Mouse (Mus musculus) midbrain, embryonic 14.5 days (tissue): ENCODE data around the gene Rhebl1. TPM values are rescaled to one million over a fixed set of nuclear protein-coding genes. Genes with fewer than 3 reads are reported as not detected.

ENCODE experiments used
- ATAC-seq: fragments of 200-750 bp; cut with Nextera tagmentation; 2 replicates; pipeline ENCODE4 v1.8.0; 2017; ENCODE audit warnings: moderate number of reproducible peaks, moderate library complexity; ENCODE audit not compliant: low FRiP score, low TSS enrichment
- DNase-seq: peaks from one replicate; pipeline ENCODE4 v3.0.0-alpha.2; 2015
- H3K27ac ChIP-seq: fragments of 300-500 bp; sonication (generic); replicated peaks from 2 replicates; pipeline ENCODE4 v1.5.1; 2014; ENCODE audit warnings: mild to moderate bottlenecking, low read depth, low read length, moderate library complexity
- H3K27me3 ChIP-seq: fragments of 300-500 bp; sonication (generic); 2 replicates; pipeline ENCODE4 v1.6.1; 2014; ENCODE audit warnings: low read length, control low read depth, mixed read lengths; ENCODE audit not compliant: control insufficient read depth, insufficient read depth
- H3K36me3 ChIP-seq: fragments of 300-500 bp; sonication (generic); 2 replicates; pipeline ENCODE4 v1.6.1; 2014; ENCODE audit warnings: low read length, control low read depth; ENCODE audit not compliant: control insufficient read depth, insufficient read depth
- H3K4me1 ChIP-seq: fragments of 300-500 bp; sonication (generic); 2 replicates; pipeline ENCODE4 v1.6.1; 2014; ENCODE audit warnings: mild to moderate bottlenecking, antibody characterized with exemption, low read length, control low read depth; ENCODE audit not compliant: control insufficient read depth, insufficient read depth
- H3K4me2 ChIP-seq: fragments of 300-500 bp; sonication (generic); 2 replicates; pipeline ENCODE4 v1.6.1; 2014; ENCODE audit warnings: mild to moderate bottlenecking, low read length, moderate library complexity
- H3K4me3 ChIP-seq: fragments of 300-500 bp; sonication (generic); replicated peaks from 2 replicates; pipeline ENCODE4 v1.5.1; 2014; ENCODE audit warnings: low read depth, low read length
- H3K9ac ChIP-seq: fragments of 300-500 bp; sonication (generic); replicated peaks from 2 replicates; pipeline ENCODE4 v1.6.1; 2014; ENCODE audit warnings: mild to moderate bottlenecking, low read length, moderate library complexity
- H3K9me3 ChIP-seq: fragments of 300-500 bp; sonication (generic); 2 replicates; pipeline ENCODE4 v1.6.1; 2016; ENCODE audit warnings: low read length, control low read depth, mixed read lengths; ENCODE audit not compliant: control insufficient read depth
- WGBS: fragments of 180-500 bp; shearing (Covaris S2); extraction: QIAGEN DNeasy Blood & Tissue Kit; methylation state at CpG from one replicate; pipeline ENCODE4 v1.1.7; 2014; 5-methylcytosine and 5-hydroxymethylcytosine counted together
- polyA plus RNA-seq: library from polyadenylated mRNA; unstranded; fragments of >200 nt; fragmentation: Nextera tagmentation; extraction: Ambion mirVana; gene quantifications from 2 replicates; pipeline ENCODE4 v1.2.1, GENCODE M21; 2014

The Rhebl1 gene
- polyA plus RNA-seq, 1 experiment from 2014 or later: 23.7 TPM

DNA sequence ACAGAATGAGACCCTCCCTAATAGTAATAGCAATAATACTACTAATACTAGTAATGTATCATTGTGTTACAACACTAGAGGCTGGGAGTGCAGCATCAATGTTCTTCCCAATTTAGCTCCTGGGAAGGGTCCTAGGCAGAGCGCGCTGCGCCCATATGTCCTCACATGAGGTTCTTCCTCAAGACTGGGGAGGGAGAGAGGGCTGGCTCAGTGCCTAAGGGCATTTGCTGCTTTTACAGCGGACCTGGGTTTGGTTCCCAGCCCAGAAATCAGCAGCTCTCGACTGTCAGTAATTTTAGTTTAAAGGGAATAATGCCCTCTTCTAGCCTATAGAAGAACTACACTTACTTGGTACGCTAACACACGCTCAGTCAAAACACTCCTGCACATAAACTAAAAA is 6.8 kb downstream of the Rhebl1 start:
- Histone ChIP-seq H3K4me2 (no peak overlapping the region), H3K27ac (no peak overlapping the region), H3K4me1 (no peaks in the 10 kb centered on the region), H3K36me3 (no peaks in the 10 kb centered on the region), H3K4me3 (no peak overlapping the region), H3K9ac (no peak overlapping the region), H3K27me3 (peaks cover 2% of the 10 kb centered on the region; the same call in 1 of the 2 replicates), H3K9me3 (no peaks in the 10 kb centered on the region)
- WGBS: 89% methylated on average over 7 of the region's 7 CpGs
- ATAC-seq: no peak
- DNase-seq: no peak

DNA sequence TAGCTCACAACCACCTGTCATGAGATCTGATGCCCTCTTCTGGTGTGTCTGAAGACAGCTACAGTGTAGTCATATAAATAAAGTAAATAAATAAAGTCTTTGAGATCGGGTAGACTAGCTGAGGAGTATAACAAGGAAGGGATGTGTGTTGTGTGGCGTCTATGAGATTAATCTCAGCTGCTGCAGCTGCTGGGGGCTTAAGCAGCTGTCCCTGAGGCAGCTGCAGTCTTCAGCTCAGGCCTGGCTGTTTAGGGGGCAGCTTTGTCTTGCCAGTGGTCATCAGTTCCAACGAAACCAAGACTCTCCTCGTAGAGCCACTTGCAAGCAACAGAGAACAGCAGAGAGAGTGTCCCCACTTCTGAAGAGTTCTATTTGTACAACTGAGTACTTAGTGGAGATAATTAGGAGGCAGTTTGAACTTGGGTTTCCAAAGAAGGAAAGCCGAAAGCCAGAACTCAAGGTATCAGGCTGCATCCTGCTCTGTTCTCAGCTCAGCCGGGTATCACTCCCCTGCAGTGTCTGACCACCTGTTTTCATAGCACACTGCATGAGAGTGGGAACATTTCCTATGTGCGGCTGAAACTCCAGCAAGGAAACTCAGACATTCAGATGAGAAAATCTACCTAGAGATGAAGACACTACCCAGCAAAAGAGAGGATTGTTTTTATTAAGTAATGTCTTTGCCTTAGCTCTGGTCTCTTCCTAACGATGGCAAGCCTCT is 7.5 kb downstream of the Rhebl1 start:
- WGBS: 62% methylated on average over 8 of the region's 8 CpGs
- H3K36me3 ChIP-seq: no peaks in the 10 kb centered on the region
- H3K9ac ChIP-seq: no peak overlapping the region
- H3K9me3 ChIP-seq: no peaks in the 10 kb centered on the region
- no peak overlapping the region for H3K27ac ChIP-seq
- ATAC-seq: no peak
- no peak for DNase-seq
- H3K4me1 ChIP-seq: 0 out of 2 replicates have a peak, but pooled peaks cover under 1% of the 10 kb centered on the region
- H3K4me3 ChIP-seq: no peak overlapping the region
- no peak overlapping the region for H3K4me2 ChIP-seq
- H3K27me3 ChIP-seq: no peaks in the 10 kb centered on the region

DNA sequence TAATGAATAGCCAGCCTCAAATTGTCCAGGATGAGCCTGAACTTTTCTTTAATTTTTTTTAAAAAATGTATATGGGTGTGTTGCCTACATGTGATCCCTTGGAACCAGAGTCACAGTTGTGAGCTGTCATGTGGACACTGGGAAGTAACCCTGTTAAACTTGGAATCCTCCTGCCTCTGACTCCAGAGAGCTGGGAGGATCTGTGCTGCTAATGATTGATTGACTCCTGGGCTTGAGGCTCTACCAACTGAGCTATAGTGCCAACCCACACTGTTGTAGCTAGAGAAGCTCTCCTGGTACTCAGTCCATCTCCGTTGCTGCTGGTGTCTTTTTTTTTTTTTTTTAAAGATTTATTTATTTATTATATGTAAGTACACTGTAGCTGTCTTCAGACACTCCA is 10.2 kb downstream of the Rhebl1 start:
- ATAC-seq (no peak), DNase-seq (no peak)
- Histone ChIP-seq H3K27ac (no peak overlapping the region), H3K9ac (no peak overlapping the region), H3K27me3 (no peaks in the 10 kb centered on the region), H3K4me1 (peaks cover 11% of the 10 kb centered on the region), H3K9me3 (no peaks in the 10 kb centered on the region), H3K4me3 (no peak overlapping the region), H3K4me2 (no peak overlapping the region), H3K36me3 (no peaks in the 10 kb centered on the region)
- 81% methylated on average over 1 of the region's 1 CpGs for WGBS

DNA sequence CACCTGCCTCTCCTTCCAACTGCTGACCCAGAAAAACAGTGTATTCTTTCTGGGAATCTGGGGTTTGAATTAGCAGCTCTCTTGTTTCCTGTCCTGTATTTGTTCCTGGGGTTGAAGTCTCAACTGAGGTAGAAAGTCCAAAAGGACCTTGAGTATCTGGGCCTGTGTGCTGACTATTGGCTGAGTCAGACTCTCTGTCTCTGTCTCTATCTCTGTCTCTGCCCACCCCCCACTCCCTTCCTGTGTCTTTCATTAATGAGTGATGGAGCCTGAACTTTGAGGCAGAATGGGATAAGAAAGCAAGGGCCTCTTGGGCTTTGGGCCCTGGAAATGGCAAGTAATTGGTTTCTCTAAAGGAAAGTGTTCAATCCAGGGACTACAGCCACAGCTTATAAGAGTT is 10.7 kb downstream of the Rhebl1 start:
- H3K27ac ChIP-seq: no peak overlapping the region
- DNase-seq (no peak), ATAC-seq (no peak)
- H3K27me3 ChIP-seq: no peaks in the 10 kb centered on the region
- no peaks in the 10 kb centered on the region for H3K9me3 ChIP-seq
- H3K9ac ChIP-seq: no peak overlapping the region
- H3K4me1 ChIP-seq: peaks cover 11% of the 10 kb centered on the region
- no peaks in the 10 kb centered on the region for H3K36me3 ChIP-seq
- no peak overlapping the region for H3K4me2 ChIP-seq
- no peak overlapping the region for H3K4me3 ChIP-seq

DNA sequence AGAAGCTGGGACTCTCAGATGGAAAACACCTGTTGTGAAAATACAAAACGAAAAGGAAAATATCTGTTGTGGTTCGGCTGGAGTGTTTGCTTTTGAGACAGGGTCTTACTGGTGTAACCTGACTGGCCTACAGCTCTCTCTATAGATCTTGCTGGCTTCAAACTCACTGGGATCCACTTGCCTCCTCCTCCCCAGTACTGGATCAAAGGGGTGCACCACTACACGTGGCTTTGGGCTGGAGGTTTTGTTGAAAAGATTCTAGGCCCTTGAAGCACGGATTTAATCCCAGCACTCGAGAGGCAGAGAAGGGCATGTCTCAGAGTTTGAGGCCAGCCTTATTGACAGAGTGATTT is 12.7 kb downstream of the Rhebl1 start:
- H3K36me3 ChIP-seq: peaks cover 4% of the 10 kb centered on the region
- peak overlapping the region; percentile 63; the same call in 1 of the 2 replicates for H3K4me3 ChIP-seq
- peak overlapping the region; percentile 80 for H3K27ac ChIP-seq
- peak; percentile 43 for ATAC-seq
- H3K4me2 ChIP-seq: peak overlapping the region; percentile 75
- 4% methylated on average over 5 of the region's 5 CpGs for WGBS
- no peaks in the 10 kb centered on the region for H3K9me3 ChIP-seq
- DNase-seq: no peak
- peaks cover 11% of the 10 kb centered on the region for H3K4me1 ChIP-seq
- no peaks in the 10 kb centered on the region for H3K27me3 ChIP-seq
- H3K9ac ChIP-seq: no peak overlapping the region

DNA sequence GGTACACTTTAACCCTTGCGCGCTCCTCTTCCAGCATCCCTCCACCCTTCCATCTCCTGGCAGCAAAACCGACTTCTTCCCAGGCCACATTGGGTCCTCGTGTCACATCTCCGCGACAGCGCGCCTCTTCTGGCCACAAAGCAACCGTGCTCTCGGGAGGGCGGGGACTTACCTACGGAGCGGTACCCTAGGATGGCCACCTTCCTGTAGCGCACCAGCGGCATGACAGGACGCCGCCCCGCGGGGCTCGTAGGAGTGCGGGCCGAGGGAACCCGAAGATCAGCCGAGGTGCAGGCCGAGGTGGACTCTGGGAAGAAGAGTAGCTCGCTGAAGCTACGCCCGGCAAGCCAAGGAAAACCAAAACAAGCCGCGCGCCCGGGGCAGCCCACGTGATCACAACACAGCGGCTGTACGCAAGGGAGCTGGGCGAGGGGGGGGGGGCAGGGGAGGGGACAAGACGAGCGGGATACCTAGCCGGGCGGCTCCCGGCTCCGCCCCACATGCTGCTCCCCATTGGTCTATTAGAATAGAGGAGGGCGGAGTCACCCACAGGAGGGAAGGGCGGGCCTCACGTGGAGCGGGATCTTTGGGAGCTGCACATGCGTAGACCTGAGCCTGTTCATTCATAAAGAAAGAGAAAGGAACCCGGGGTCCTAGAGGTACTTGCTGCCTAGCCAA is 13.2 kb downstream of the Rhebl1 start:
- H3K27me3 ChIP-seq: no peaks in the 10 kb centered on the region
- peaks cover 4% of the 10 kb centered on the region for H3K36me3 ChIP-seq
- H3K4me3 ChIP-seq: peak overlapping the region; percentile 63
- H3K9ac ChIP-seq: peak overlapping the region; percentile 61
- H3K4me1 ChIP-seq: peaks cover 11% of the 10 kb centered on the region
- ATAC-seq (peak; percentile 97), DNase-seq (peak; percentile 97)
- peak overlapping the region; percentile 80 for H3K27ac ChIP-seq
- WGBS: under 1% methylated on average over 48 of the region's 48 CpGs
- H3K9me3 ChIP-seq: no peaks in the 10 kb centered on the region
- peak overlapping the region; percentile 75 for H3K4me2 ChIP-seq

DNA sequence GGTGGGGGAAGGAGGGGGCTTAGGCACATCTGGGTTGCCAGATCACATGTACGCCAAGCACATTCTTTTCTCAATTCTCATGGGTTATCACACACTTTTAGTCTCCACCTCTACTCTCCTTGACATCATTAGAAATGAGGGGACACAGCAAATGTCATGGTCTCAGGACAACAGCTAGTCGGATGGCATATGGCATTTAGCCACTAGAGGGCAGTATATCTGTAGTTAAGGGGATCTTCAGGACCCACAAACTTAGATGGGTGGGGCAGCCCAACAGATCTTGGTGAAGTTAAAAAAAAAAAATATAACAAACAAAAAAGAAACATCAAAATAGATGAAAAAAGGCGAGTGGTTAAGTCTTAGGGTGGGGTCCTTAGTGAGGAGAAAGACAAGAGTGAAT is 17.0 kb downstream of the Rhebl1 start:
- H3K9me3 ChIP-seq: no peaks in the 10 kb centered on the region
- H3K36me3 ChIP-seq: peaks cover 4% of the 10 kb centered on the region
- DNase-seq (peak; percentile 92), ATAC-seq (no peak)
- peaks cover 15% of the 10 kb centered on the region for H3K4me1 ChIP-seq
- H3K27ac ChIP-seq: no peak overlapping the region
- no peaks in the 10 kb centered on the region for H3K27me3 ChIP-seq
- WGBS: 12% methylated on average over 3 of the region's 3 CpGs
- H3K4me2 ChIP-seq: no peak overlapping the region
- H3K4me3 ChIP-seq: no peak overlapping the region
- H3K9ac ChIP-seq: no peak overlapping the region

DNA sequence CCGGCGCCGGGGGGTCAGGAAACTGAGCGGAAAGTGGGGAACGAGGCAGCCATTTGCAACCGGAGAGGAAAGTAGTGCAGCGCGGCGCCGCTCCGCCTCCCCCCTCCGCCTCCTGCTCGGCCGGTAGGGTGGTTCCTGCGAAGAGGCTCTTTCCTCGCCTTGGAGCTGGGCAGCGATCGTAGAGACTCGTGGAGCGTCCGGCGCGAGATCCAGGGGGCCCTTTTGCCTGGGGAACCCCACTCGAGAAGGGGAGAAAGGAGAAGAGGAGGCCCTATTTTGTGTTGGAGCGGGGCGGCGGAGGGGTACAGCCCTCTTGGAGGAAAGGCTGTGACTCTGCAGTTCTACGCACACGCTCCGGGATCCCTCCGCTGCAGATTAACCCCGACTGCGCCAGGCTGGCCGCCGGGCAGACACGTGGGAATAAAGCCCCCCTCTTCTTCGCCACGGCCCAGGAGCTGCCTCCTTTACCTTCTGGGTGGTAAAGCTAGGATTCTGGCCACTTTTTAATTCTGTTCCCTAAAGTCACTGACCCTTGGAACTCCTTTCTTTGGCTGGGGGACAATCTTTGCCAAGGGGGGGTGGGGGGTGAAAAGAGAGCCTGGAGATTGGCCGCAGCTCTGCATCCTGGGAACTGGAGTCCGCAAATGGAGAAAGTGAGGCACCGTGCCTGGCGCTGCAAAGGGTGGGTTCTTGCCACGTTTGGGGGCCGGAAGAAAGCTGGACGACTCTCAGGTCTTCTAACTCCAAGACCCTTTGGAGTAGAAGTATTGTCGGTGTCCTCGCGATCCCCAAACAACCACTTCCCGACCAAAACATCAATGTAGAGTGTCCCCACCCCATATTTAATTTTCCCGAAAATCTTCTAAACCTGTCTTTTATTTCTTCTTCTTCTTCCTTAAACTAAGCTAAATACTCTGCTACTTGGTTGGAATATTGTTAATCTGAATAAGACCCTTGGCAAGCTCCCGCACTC is 22.1 kb downstream of the Rhebl1 start:
- ATAC-seq (peak; percentile 86), DNase-seq (peak; percentile 98)
- Histone ChIP-seq H3K4me3 (peak overlapping the region; percentile 97), H3K4me2 (peak overlapping the region; percentile 100), H3K9me3 (no peaks in the 10 kb centered on the region), H3K9ac (peak overlapping the region; percentile 94), H3K36me3 (no peaks in the 10 kb centered on the region), H3K4me1 (peaks cover 34% of the 10 kb centered on the region), H3K27ac (peak overlapping the region; percentile 99), H3K27me3 (no peaks in the 10 kb centered on the region)
- 2% methylated on average over 51 of the region's 51 CpGs for WGBS
